Mouse (Mus musculus): Measurements from ENCODE around the gene Ak9.

DNA sequence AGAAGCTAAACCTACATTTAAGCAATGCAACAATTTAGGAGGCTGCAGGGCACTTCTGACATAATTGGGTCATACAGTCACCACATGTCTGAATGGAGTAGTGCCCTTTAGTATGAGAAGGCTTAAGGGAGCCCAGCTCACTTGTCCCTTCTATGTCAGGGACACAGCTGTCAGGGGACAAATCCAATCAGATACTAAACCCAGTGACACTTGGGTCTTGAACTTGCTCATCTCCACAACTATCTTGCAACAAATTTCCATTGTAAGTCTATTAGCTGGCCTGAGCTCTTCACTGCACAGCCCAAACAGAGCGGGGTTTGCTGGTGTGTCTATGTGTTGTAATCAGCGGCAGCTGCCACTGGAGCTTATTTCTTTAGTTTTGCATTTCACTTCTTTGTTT lies 119.9 kb downstream of the Ak9 start:
- TF ChIP-seq CTCF (IDR thresholded peaks at IDR 0.05; ENCODE audit: borderline replicate concordance, insufficient read depth, low read length) (no peak), POLR2A (IDR thresholded peaks at IDR 0.05; ENCODE audit: low read depth, low read length) (no peak)
